Mouse (Mus musculus) lung, embryonic 16.5 days (tissue): ENCODE results near the gene Fam193b. TPM values are rescaled to one million over a fixed set of nuclear protein-coding genes. Genes with fewer than 3 reads are reported as not detected.
A peak's percentile ranks its signal among the peaks of the same experiment; 100 is the strongest.

ENCODE experiments used
- ATAC-seq: fragments of 200-750 bp; cut with Nextera tagmentation; 2 replicates; pipeline ENCODE4 v1.8.0; 2017; ENCODE audit warnings: low read depth, mild to moderate bottlenecking, moderate library complexity
- H3K27ac ChIP-seq: fragments of 300-500 bp; sonication (generic); 2 replicates; pipeline ENCODE4 v1.5.1; 2014; ENCODE audit warnings: mild to moderate bottlenecking, control low read depth, low read length
- H3K27me3 ChIP-seq: fragments of 300-500 bp; sonication (generic); 2 replicates; pipeline ENCODE4 v1.6.1; 2014; ENCODE audit warnings: low read depth, low read length, mixed read lengths; ENCODE audit not compliant: control insufficient read depth, insufficient read depth
- H3K36me3 ChIP-seq: fragments of 300-500 bp; sonication (generic); 2 replicates; pipeline ENCODE4 v1.6.1; 2014; ENCODE audit warnings: low read length; ENCODE audit not compliant: control insufficient read depth, insufficient read depth
- H3K4me1 ChIP-seq: fragments of 300-500 bp; sonication (generic); replicated peaks from 2 replicates; pipeline ENCODE4 v1.6.1; 2014; ENCODE audit warnings: low read length, mixed read lengths; ENCODE audit not compliant: control insufficient read depth, insufficient read depth
- H3K4me2 ChIP-seq: fragments of 300-500 bp; sonication (generic); 2 replicates; pipeline ENCODE4 v1.6.1; 2014; ENCODE audit warnings: low read depth, low read length, control low read depth
- H3K4me3 ChIP-seq: fragments of 300-500 bp; sonication (generic); 2 replicates; pipeline ENCODE4 v1.5.1; 2014; ENCODE audit warnings: mild to moderate bottlenecking, low read length, control low read depth
- H3K9ac ChIP-seq: fragments of 300-500 bp; sonication (generic); 2 replicates; pipeline ENCODE4 v1.6.1; 2014; ENCODE audit warnings: low read length, control low read depth
- H3K9me3 ChIP-seq: fragments of 300-500 bp; sonication (generic); 2 replicates; pipeline ENCODE4 v1.6.1; 2016; ENCODE audit warnings: low read length; ENCODE audit not compliant: control insufficient read depth
- WGBS: fragments of 180-500 bp; shearing (Covaris S2); extraction: QIAGEN DNeasy Blood & Tissue Kit; methylation state at CpG from one replicate; pipeline ENCODE4 v1.1.7; 2014; 5-methylcytosine and 5-hydroxymethylcytosine counted together
- polyA plus RNA-seq: library from polyadenylated mRNA; unstranded; fragments of >200 nt; fragmentation: Nextera tagmentation; extraction: Ambion mirVana; gene quantifications from 2 replicates; pipeline ENCODE4 v1.2.1, GENCODE M21; 2015

Gene Fam193b
- polyA plus RNA-seq, 1 experiment from 2014 or later: 36.4 TPM

DNA sequence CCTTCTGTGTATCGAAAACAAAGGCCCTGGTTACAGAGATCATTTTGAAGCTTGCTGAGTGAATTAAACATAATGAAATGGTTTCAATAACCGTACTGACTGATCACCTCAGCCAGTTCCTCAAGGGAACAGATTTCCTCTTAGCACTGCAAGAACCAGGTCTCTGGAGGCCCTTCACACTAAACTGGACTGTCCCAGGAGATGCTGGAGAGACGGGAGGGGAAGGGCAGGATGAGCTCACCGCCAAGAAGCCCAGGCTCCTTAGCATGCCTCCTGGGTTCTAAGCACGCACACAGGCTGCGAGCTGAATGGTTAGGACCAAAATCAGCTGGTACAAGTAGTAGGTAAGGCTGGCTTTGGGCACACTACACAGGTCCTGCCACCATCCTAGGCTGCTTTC is 3.9 kb downstream of the Fam193b start:
- H3K4me3 ChIP-seq: no peak overlapping the region
- no peak overlapping the region for H3K9ac ChIP-seq
- WGBS: 85% methylated on average over 6 of the region's 6 CpGs
- H3K36me3 ChIP-seq: peaks cover 2% of the 10 kb centered on the region; the same call in 1 of the 2 replicates
- H3K27me3 ChIP-seq: no peaks in the 10 kb centered on the region
- H3K4me1 ChIP-seq: peaks cover 12% of the 10 kb centered on the region
- no peak overlapping the region for H3K4me2 ChIP-seq
- no peaks in the 10 kb centered on the region for H3K9me3 ChIP-seq
- no peak for ATAC-seq
- H3K27ac ChIP-seq: no peak overlapping the region

DNA sequence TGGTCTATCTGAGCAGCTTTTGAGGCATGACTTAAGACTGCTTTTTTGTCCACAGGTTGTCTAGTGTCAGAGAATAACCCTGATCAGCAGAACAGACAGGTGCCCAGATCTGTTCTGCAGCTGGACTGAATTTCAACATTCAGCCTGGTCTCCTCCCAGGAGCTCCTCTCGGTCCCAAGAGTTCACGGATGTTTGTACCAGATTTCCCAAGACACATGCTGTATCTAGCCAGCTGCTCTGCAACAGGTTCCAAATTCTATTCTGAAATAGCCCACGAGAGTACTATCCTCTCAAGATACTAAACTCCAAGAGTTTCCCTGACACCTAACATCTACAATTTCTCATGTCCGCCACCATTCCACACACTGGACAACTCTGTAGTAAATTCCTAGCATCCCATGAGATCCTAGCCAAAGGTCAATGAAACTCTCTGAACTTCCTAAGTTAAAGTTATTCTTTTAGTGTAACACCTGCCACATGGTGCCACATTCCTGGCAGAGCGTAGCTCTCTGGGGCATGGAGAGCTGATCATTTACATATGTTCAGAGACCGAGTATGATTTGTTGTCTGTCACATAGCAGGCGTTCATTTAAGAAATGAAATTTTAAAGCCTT is 7.5 kb downstream of the Fam193b start:
- no peak overlapping the region for H3K4me3 ChIP-seq
- H3K36me3 ChIP-seq: peaks cover 2% of the 10 kb centered on the region; the same call in 1 of the 2 replicates
- no peak overlapping the region for H3K27ac ChIP-seq
- no peak overlapping the region for H3K9ac ChIP-seq
- WGBS: 78% methylated on average over 7 of the region's 7 CpGs
- no peaks in the 10 kb centered on the region for H3K9me3 ChIP-seq
- no peak overlapping the region for H3K4me2 ChIP-seq
- no peak for ATAC-seq
- no peaks in the 10 kb centered on the region for H3K4me1 ChIP-seq
- H3K27me3 ChIP-seq: no peaks in the 10 kb centered on the region

- H3K27ac ChIP-seq: no peak overlapping the region
- no peak overlapping the region for H3K9ac ChIP-seq
- no peak overlapping the region for H3K4me3 ChIP-seq
- WGBS: 66% methylated on average over 6 of the region's 6 CpGs
- peaks cover 30% of the 10 kb centered on the region for H3K36me3 ChIP-seq
- H3K4me2 ChIP-seq: no peak overlapping the region
- H3K27me3 ChIP-seq: no peaks in the 10 kb centered on the region
- H3K4me1 ChIP-seq: no peaks in the 10 kb centered on the region
- no peaks in the 10 kb centered on the region for H3K9me3 ChIP-seq
- ATAC-seq: peak; percentile 72
These were observed 13.4 kb downstream of the Fam193b start for GRCm38 (mm10) chr13:55557499-55557898.

- no peak overlapping the region for H3K9ac ChIP-seq
- WGBS: 90% methylated on average over 9 of the region's 9 CpGs
- no peak overlapping the region for H3K27ac ChIP-seq
- peaks cover 32% of the 10 kb centered on the region for H3K36me3 ChIP-seq
- no peaks in the 10 kb centered on the region for H3K27me3 ChIP-seq
- no peak for ATAC-seq
- no peaks in the 10 kb centered on the region for H3K9me3 ChIP-seq
- no peak overlapping the region for H3K4me2 ChIP-seq
- H3K4me1 ChIP-seq: no peaks in the 10 kb centered on the region
- H3K4me3 ChIP-seq: no peak overlapping the region
These were observed 15.0 kb downstream of the Fam193b start for GRCm38 (mm10) chr13:55555921-55556320.

- H3K4me1 ChIP-seq: no peaks in the 10 kb centered on the region
- no peak overlapping the region for H3K9ac ChIP-seq
- peaks cover 32% of the 10 kb centered on the region for H3K36me3 ChIP-seq
- no peak overlapping the region for H3K4me2 ChIP-seq
- WGBS: 91% methylated on average over 15 of the region's 15 CpGs
- no peaks in the 10 kb centered on the region for H3K9me3 ChIP-seq
- H3K27me3 ChIP-seq: no peaks in the 10 kb centered on the region
- no peak overlapping the region for H3K4me3 ChIP-seq
- no peak for ATAC-seq
- no peak overlapping the region for H3K27ac ChIP-seq
These were observed 21.9 kb downstream of the Fam193b start for GRCm38 (mm10) chr13:55549061-55549460.

DNA sequence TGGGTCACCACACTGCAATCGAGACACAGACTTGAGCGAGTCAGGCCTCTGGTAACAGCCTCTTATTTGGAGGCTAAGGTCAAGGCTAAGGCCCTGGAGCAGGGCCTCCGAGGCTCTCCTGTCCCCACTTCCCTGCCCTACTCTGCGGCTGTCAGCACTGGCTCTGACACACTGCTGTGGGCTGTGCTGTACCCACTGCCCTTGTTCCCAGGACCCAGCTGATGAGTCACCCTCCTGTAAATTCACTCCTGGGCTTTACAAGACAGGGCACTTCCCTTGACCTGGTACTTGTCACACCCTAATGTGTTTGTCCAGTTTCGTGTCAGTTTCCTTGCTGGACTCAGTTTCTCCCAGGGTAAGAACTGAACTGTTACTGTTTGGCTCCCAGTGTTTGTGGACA is 22.5 kb downstream of the Fam193b start:
- Histone ChIP-seq H3K36me3 (peaks cover 27% of the 10 kb centered on the region), H3K4me2 (no peak overlapping the region), H3K9ac (no peak overlapping the region), H3K9me3 (no peaks in the 10 kb centered on the region), H3K27me3 (no peaks in the 10 kb centered on the region), H3K4me1 (no peaks in the 10 kb centered on the region), H3K27ac (no peak overlapping the region), H3K4me3 (no peak overlapping the region)
- ATAC-seq: no peak
- WGBS: 87% methylated on average over 5 of the region's 5 CpGs

GRCm38 (mm10) chr13:55547916-55548315 is 23.0 kb downstream of the Fam193b start:
- 89% methylated on average over 2 of the region's 2 CpGs for WGBS
- H3K9ac ChIP-seq: no peak overlapping the region
- no peak overlapping the region for H3K27ac ChIP-seq
- no peak overlapping the region for H3K4me3 ChIP-seq
- no peak overlapping the region for H3K4me2 ChIP-seq
- no peak for ATAC-seq
- no peaks in the 10 kb centered on the region for H3K4me1 ChIP-seq
- H3K9me3 ChIP-seq: no peaks in the 10 kb centered on the region
- H3K36me3 ChIP-seq: peaks cover 28% of the 10 kb centered on the region
- no peaks in the 10 kb centered on the region for H3K27me3 ChIP-seq

DNA sequence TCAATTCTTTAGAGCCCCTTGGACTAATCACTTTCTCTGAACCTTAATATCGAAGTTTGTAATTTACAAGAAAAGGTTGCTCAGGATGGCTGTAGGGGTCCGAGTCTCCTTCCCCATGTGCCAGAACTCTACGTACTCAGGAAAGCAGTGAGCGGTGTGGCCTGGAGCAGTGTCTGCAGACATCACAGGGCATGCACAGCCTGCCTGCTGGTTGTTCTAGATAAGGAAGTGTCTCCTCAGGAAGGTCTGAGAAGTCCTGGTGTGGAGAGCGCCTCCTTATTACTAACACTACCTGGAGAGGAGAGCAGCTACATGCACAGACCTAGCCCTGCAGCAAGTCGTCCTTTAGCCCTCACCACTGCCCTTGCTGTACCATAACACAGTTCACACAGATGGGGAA is 26.1 kb downstream of the Fam193b start:
- Histone ChIP-seq H3K4me2 (no peak overlapping the region), H3K36me3 (peaks cover 41% of the 10 kb centered on the region), H3K4me3 (no peak overlapping the region), H3K9ac (no peak overlapping the region), H3K9me3 (no peaks in the 10 kb centered on the region), H3K27ac (no peak overlapping the region), H3K27me3 (no peaks in the 10 kb centered on the region), H3K4me1 (no peaks in the 10 kb centered on the region)
- no peak for ATAC-seq
- WGBS: 91% methylated on average over 6 of the region's 6 CpGs

DNA sequence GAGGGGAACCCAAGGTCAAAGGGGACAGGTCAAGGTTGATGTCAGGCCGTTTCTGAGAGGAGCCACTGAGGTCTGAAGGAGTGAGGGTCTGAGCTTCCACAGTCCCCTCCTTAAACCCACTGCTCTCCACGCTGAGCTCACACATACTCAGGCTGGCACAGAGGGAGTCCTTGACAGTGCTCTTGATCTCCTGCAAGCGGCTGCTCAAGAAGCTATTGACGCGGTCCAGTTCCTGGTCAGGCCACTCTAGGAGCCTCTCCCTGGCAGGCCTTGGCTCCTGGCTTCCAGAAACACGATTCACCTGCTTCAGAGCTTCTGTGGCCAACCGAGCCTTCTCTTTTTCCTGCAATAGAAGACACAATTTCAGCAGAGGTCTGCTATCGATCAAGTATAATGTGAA is 27.5 kb downstream of the Fam193b start:
- Histone ChIP-seq H3K4me1 (no peaks in the 10 kb centered on the region), H3K9ac (no peak overlapping the region), H3K27ac (no peak overlapping the region), H3K9me3 (no peaks in the 10 kb centered on the region), H3K27me3 (no peaks in the 10 kb centered on the region), H3K36me3 (peaks cover 42% of the 10 kb centered on the region), H3K4me2 (no peak overlapping the region), H3K4me3 (no peak overlapping the region)
- no peak for ATAC-seq
- 77% methylated on average over 8 of the region's 8 CpGs for WGBS

GRCm38 (mm10) chr13:55542891-55543290 is 28.0 kb downstream of the Fam193b start:
- Histone ChIP-seq H3K36me3 (peaks cover 41% of the 10 kb centered on the region), H3K27ac (no peak overlapping the region), H3K4me2 (no peak overlapping the region), H3K9ac (no peak overlapping the region), H3K4me3 (no peak overlapping the region), H3K4me1 (no peaks in the 10 kb centered on the region), H3K9me3 (no peaks in the 10 kb centered on the region), H3K27me3 (no peaks in the 10 kb centered on the region)
- 94% methylated on average over 4 of the region's 4 CpGs for WGBS
- no peak for ATAC-seq
